Mouse (Mus musculus) liver, embryonic 13.5 days (tissue): Measurements from ENCODE around the gene Atp6v0a1. TPM values are rescaled to one million over a fixed set of nuclear protein-coding genes. Genes with fewer than 3 reads are reported as not detected.

Source experiments
- ATAC-seq: fragments of 200-750 bp; cut with Nextera tagmentation; 2 replicates; pipeline ENCODE4 v1.8.0; 2017; ENCODE audit warnings: low read depth, mild to moderate bottlenecking, moderate number of reproducible peaks, moderate library complexity
- DNase-seq: peaks from one replicate; pipeline ENCODE4 v3.0.0; 2022
- H3K27ac ChIP-seq: fragments of 300-500 bp; sonication (generic); 2 replicates; pipeline ENCODE4 v1.5.1; 2015; ENCODE audit warnings: moderate library complexity, mild to moderate bottlenecking, inconsistent platforms
- H3K27me3 ChIP-seq: fragments of 300-500 bp; sonication (generic); 2 replicates; pipeline ENCODE4 v1.6.1; 2015; ENCODE audit warnings: mild to moderate bottlenecking, inconsistent platforms
- H3K36me3 ChIP-seq: fragments of 300-500 bp; sonication (generic); 2 replicates; pipeline ENCODE4 v1.6.1; 2015; ENCODE audit warnings: mild to moderate bottlenecking, inconsistent platforms
- H3K4me1 ChIP-seq: fragments of 300-500 bp; sonication (generic); replicated peaks from 2 replicates; pipeline ENCODE4 v1.6.1; 2015; ENCODE audit warnings: inconsistent platforms
- H3K4me2 ChIP-seq: fragments of 300-500 bp; sonication (generic); 2 replicates; pipeline ENCODE4 v1.6.1; 2015; ENCODE audit warnings: inconsistent platforms, mild to moderate bottlenecking, moderate library complexity
- H3K4me3 ChIP-seq: fragments of 300-500 bp; sonication (generic); replicated peaks from 2 replicates; pipeline ENCODE4 v1.5.1; 2015; ENCODE audit warnings: mild to moderate bottlenecking, inconsistent platforms
- H3K9ac ChIP-seq: fragments of 300-500 bp; sonication (generic); 2 replicates; pipeline ENCODE4 v1.6.1; 2015; ENCODE audit warnings: mild to moderate bottlenecking, inconsistent platforms
- H3K9me3 ChIP-seq: fragments of 300-500 bp; sonication (generic); replicated peaks from 2 replicates; pipeline ENCODE4 v1.6.1; 2016; ENCODE audit warnings: inconsistent platforms
- WGBS: fragments of 180-500 bp; shearing (Covaris S2); methylation state at CpG from one replicate; pipeline ENCODE4 v1.1.7; 2015; ENCODE audit not compliant: insufficient replicate concordance; 5-methylcytosine and 5-hydroxymethylcytosine counted together
- polyA plus RNA-seq: library from polyadenylated mRNA; unstranded; fragments of >200 nt; fragmentation: Nextera tagmentation; extraction: Ambion mirVana; gene quantifications from 2 replicates; pipeline ENCODE4 v1.2.1, GENCODE M21; 2015

The Atp6v0a1 gene
- polyA plus RNA-seq, 1 experiment from 2014 or later: 52.8 TPM

DNA sequence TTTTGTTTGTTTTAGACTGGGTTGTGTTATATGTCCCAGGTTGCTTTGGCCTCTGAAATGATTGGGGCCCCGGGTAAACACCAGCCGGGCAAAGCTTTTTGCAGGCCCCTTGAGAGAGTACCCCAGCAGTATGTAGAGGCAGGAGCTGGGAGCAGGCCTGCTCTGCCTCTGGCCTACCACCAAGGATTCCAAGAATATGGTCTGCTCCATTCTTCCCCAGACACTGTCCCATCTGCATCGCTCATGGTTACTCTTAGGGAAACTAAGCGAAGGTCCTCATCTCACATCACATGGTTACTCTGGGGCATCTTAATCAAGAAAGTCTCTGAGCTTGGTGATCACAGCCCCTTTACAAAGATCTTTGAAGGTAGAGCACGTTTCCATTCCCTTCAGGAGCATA is 40.8 kb upstream of the Atp6v0a1 start:
- peak overlapping the region; percentile 64 for H3K4me3 ChIP-seq
- H3K27ac ChIP-seq: no peak overlapping the region
- H3K9ac ChIP-seq: no peak overlapping the region
- no peaks in the 10 kb centered on the region for H3K9me3 ChIP-seq
- ATAC-seq: no peak
- H3K27me3 ChIP-seq: peaks cover 64% of the 10 kb centered on the region
- H3K4me1 ChIP-seq: peaks cover 65% of the 10 kb centered on the region
- no peak for DNase-seq
- peak overlapping the region; percentile 87 for H3K4me2 ChIP-seq
- no peaks in the 10 kb centered on the region for H3K36me3 ChIP-seq
- 74% methylated on average over 5 of the region's 5 CpGs for WGBS

DNA sequence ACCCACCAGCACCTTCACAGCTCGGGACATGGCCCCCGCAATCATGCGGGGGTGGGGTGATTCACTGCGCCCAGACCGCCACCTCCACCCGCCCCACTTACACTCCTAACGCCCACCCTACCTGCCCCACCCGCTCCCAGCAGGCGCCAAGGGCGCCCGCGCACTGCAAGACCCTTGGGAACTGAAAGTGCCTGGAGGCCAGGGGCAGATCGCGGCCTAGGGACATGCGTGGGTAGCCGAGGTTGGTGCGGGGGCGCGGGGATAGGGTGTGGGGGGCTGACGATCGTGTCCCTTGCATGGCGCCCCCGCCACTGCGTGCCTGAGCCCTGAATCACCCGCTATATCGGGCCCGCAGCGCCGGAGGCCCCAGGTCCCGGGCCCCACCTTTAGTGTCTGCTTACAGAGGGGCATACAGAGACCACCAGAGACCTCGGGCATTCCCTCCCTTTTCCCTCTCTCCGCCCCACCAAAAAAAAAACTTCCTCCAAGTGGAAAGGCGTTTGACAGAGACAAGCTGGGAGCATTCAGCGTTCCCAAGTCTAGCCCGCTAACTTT is 40.0 kb upstream of the Atp6v0a1 start:
- peak overlapping the region; percentile 64 for H3K4me3 ChIP-seq
- peak overlapping the region; percentile 87 for H3K4me2 ChIP-seq
- 5% methylated on average over 33 of the region's 35 CpGs for WGBS
- peak overlapping the region; percentile 69 for H3K9ac ChIP-seq
- no peaks in the 10 kb centered on the region for H3K36me3 ChIP-seq
- ATAC-seq: no peak
- no peak overlapping the region for H3K27ac ChIP-seq
- H3K27me3 ChIP-seq: peaks cover 66% of the 10 kb centered on the region
- H3K4me1 ChIP-seq: peaks cover 57% of the 10 kb centered on the region
- no peak for DNase-seq
- no peaks in the 10 kb centered on the region for H3K9me3 ChIP-seq

DNA sequence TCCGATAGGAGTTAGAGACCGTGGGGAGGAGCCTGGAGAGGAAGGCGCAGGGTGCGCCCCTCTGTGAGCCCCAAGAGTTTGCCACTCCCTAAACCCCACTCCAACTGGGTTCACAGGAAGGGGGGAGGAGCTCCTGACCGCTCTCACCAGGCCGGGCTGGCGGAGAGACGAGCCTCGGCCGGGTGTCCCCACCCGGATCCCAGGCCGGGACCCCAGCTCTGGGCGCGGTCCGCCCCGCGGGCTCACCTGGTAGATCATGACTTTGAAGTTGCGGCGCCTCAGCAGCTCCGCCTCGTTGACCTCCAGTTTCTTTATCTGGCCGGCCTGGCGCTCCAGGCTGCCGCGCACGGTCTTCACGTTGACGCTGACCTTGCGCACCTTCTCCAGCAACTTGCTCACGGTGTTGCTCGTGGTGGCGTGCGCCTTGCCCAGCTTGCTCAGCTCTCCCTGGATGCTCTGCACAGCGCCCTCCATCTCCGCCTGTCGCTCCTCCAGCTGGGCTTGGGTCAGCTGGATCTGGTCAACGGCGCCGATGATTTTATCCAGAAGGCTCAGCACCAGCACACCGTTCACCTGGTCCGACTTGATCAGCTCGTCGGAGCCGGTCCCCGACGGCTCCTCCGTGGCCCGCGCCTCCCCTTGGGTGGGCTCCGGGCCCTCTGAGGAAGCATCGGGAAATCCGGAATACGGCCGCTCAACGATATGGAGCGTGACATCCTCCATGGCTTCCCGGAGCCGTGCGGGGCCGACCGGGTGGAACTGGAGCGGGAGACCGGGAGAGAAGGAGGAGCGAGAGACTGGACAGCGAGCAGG is 39.3 kb upstream of the Atp6v0a1 start:
- H3K9ac ChIP-seq: peak overlapping the region; percentile 69
- peak; percentile 62 for ATAC-seq
- WGBS: under 1% methylated on average over 65 of the region's 65 CpGs
- peak overlapping the region; percentile 64 for H3K4me3 ChIP-seq
- H3K4me1 ChIP-seq: peaks cover 51% of the 10 kb centered on the region
- H3K4me2 ChIP-seq: peak overlapping the region; percentile 87
- no peak overlapping the region for H3K27ac ChIP-seq
- DNase-seq: no peak
- no peaks in the 10 kb centered on the region for H3K9me3 ChIP-seq
- H3K36me3 ChIP-seq: no peaks in the 10 kb centered on the region
- peaks cover 66% of the 10 kb centered on the region for H3K27me3 ChIP-seq

DNA sequence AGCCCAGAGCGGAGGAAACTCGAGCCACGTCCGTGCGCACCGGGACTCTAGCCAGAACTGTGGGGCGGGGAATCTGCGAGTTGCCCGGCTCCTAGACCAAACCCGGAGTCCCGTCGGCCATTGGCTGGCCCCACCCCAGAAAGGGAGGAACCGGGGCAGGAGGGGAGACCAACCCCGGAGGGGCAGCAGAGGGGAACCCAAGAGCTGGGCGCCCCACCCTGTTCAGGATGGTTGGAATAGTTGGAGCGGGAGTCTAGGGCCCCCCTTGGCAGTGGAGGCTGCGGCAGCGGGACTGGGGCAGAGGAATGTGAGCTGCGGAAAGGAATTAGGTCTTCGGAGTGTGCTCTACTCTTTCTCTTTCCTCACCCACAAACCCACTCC is 38.7 kb upstream of the Atp6v0a1 start, which contains the start of gene Cavin1:
TSS of gene Cavin1 (minus strand) at position 331 of the 381 bp plus-strand sequence.
- H3K4me1 ChIP-seq: peaks cover 45% of the 10 kb centered on the region
- H3K27ac ChIP-seq: no peak within 1 kb of the TSS; the same call in 1 of the 2 replicates
- H3K27me3 ChIP-seq: peaks cover 66% of the 10 kb centered on the region
- H3K36me3 ChIP-seq: no peaks in the 10 kb centered on the region
- peak within 1 kb of the TSS; percentile 69 for H3K9ac ChIP-seq
- H3K4me2 ChIP-seq: peak within 1 kb of the TSS; percentile 87
- H3K9me3 ChIP-seq: no peaks in the 10 kb centered on the region
- H3K4me3 ChIP-seq: peak within 1 kb of the TSS; percentile 64
- WGBS: 5% methylated on average over 20 of the region's 20 CpGs
- ATAC-seq (peak; percentile 56), DNase-seq (no peak)

DNA sequence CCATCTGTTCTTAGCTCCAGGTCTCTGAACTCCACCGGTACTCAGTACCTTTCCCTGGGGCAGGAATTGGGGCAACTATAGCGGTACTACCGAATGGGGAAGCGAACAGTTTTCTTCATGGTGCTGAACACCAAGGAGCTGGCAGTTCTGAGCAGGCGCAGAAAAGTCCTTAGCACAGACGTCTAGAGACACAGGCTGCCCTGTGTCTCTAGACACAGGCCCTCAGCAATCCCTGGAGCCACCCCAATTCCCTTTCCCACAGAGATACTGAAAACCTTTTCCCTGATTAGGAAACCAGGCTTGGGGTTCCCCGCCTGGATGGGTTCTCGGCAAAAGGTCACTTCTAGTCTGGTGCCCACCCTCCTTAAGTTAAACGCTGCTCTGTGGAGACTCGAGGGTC is 37.8 kb upstream of the Atp6v0a1 start:
- Histone ChIP-seq H3K4me2 (no peak overlapping the region), H3K4me3 (no peak overlapping the region)

DNA sequence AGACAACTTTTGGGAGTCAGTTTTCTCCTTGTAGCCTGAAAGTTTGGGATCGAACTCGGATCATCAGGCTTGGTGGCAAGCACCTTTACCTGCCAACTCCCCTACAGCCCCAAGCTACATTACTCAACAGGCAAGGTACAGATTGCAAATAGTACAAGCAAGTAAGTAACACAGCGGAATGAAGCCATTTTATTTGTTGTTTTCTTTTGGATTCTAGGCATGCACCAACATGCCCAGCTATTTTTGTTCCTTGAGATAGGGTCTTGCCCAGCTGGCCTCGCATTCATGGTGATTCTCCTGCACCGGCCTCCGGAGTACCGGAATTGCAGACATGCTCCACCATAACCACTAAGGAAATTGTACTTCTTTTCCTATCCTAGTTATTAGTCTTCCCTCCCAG is 36.0 kb upstream of the Atp6v0a1 start:
- Histone ChIP-seq H3K4me2 (no peak overlapping the region), H3K27me3 (peaks cover 54% of the 10 kb centered on the region)

More for the DNA sequence above, 37.8 kb upstream of the Atp6v0a1 start:
- no peaks in the 10 kb centered on the region for H3K9me3 ChIP-seq
- WGBS: 68% methylated on average over 10 of the region's 10 CpGs
- H3K36me3 ChIP-seq: no peaks in the 10 kb centered on the region
- ATAC-seq (no peak), DNase-seq (no peak)
- no peak overlapping the region for H3K27ac ChIP-seq
- peaks cover 66% of the 10 kb centered on the region for H3K27me3 ChIP-seq
- H3K9ac ChIP-seq: no peak overlapping the region
- peaks cover 36% of the 10 kb centered on the region for H3K4me1 ChIP-seq

DNA sequence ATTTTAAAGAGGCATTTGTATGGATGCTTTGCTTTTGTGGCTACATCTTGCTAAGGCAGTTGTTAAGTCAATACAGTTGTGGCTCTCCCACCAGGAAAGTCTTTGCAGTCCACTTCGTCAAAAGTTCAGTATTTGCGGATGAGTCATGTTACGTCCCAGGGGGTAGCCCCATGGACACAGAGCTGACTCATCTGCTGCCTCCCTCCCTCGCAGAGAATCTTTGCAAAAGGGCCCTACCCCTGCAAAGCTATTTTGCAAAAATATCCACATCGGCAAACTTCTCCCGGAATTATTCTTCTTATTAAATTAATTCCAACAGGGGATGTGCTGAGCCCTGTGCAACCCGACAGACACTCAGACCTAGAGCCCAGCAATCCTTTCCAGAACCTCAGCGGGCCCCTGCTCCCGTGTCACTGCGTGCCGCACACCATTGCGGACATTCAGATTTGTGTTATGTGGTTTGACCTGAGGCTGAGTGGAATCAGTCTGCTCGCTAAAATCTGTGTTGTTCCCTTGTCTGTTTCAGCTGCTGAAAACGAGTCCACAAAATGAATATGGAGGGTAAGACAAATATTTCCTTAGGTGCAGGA is 34.8 kb upstream of the Atp6v0a1 start:
- no peak for DNase-seq
- Histone ChIP-seq H3K4me1 (peaks cover 18% of the 10 kb centered on the region), H3K27me3 (peaks cover 42% of the 10 kb centered on the region), H3K27ac (no peak overlapping the region), H3K4me2 (no peak overlapping the region), H3K9me3 (no peaks in the 10 kb centered on the region), H3K9ac (no peak overlapping the region), H3K36me3 (no peaks in the 10 kb centered on the region), H3K4me3 (no peak overlapping the region)
- WGBS: 64% methylated on average over 14 of the region's 14 CpGs
- ATAC-seq: no peak

More for the DNA sequence above, 36.0 kb upstream of the Atp6v0a1 start:
- 72% methylated on average over 7 of the region's 7 CpGs for WGBS
- Histone ChIP-seq H3K9me3 (no peaks in the 10 kb centered on the region), H3K27ac (no peak overlapping the region), H3K9ac (no peak overlapping the region), H3K36me3 (no peaks in the 10 kb centered on the region), H3K4me3 (no peak overlapping the region), H3K4me1 (peaks cover 23% of the 10 kb centered on the region)
- DNase-seq (no peak), ATAC-seq (no peak)

DNA sequence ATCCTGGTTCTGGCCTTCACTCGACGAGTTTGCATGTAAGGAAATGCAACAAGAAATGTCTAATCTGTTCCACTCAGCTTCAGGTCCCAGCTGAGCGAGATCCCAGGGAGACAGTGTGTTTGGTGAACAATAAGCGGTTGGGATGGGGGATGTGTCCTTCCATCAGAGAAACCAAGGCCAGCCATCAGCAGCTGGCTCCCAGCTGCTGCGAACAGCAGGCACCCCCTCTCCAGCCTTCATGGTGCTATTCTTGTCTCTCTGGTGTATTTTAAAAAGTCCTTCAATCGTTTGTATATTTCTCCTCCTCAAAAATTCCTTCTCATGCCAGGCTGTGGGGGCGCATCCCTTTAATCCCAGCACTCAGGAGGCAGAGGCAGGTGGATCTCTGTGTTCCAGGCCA is 34.0 kb upstream of the Atp6v0a1 start:
- no peaks in the 10 kb centered on the region for H3K36me3 ChIP-seq
- H3K4me2 ChIP-seq: no peak overlapping the region
- H3K27me3 ChIP-seq: peaks cover 38% of the 10 kb centered on the region
- H3K9me3 ChIP-seq: no peaks in the 10 kb centered on the region
- no peak overlapping the region for H3K4me3 ChIP-seq
- no peak for ATAC-seq
- WGBS: 58% methylated on average over 7 of the region's 7 CpGs
- no peak overlapping the region for H3K27ac ChIP-seq
- no peak for DNase-seq
- peaks cover 10% of the 10 kb centered on the region for H3K4me1 ChIP-seq
- H3K9ac ChIP-seq: no peak overlapping the region

DNA sequence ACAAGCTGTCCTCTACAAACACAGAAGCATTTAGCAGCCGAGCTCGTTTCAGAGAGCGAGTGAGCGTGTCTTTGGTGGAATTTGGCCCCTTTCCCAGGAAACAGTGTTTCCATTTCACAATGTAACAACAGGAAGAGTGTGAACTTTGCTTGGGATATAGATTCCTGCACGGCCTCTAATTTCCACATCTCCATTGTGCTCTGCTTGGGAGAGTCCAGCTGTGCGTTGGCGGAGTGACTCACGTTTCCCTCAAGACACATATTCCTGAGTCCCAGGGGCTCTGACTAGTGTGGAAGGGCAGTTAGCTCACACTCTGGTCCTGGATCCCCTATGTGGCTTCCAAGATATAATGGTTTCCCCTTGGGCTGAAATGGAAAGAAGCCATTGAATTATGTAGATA is 29.4 kb upstream of the Atp6v0a1 start:
- no peak overlapping the region for H3K9ac ChIP-seq
- H3K27me3 ChIP-seq: peaks cover 14% of the 10 kb centered on the region; the same call in 1 of the 2 replicates
- WGBS: 53% methylated on average over 8 of the region's 8 CpGs
- peak overlapping the region; percentile 71 for H3K27ac ChIP-seq
- H3K4me3 ChIP-seq: no peak overlapping the region
- peaks cover 14% of the 10 kb centered on the region for H3K4me1 ChIP-seq
- H3K36me3 ChIP-seq: no peaks in the 10 kb centered on the region
- H3K9me3 ChIP-seq: no peaks in the 10 kb centered on the region
- DNase-seq (no peak), ATAC-seq (peak; percentile 20; the same call in 1 of the 2 replicates)
- no peak overlapping the region for H3K4me2 ChIP-seq

DNA sequence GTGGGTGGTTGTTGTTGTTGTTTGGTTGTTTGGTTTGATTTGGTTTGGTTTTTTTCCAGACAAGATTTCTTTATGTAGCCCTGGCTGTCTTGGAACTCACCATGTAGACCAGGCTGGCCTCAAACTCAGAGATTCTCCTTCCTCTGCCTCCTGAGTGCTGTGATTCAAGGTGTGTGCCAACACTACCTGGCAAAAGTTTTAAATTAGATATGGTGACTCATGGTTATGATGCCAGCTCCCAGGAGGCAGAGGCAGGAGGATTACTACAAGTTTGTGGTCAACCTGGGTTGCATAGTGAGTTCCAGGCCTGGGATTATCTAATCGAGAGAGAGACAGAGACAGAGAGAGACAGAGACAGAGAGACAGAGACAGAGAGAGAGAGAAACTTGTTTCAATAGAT is 28.8 kb upstream of the Atp6v0a1 start:
- Histone ChIP-seq H3K27ac (peak overlapping the region; percentile 71; the same call in 1 of the 2 replicates), H3K36me3 (no peaks in the 10 kb centered on the region), H3K4me3 (no peak overlapping the region), H3K4me1 (peaks cover 14% of the 10 kb centered on the region), H3K9ac (no peak overlapping the region), H3K4me2 (no peak overlapping the region), H3K9me3 (no peaks in the 10 kb centered on the region), H3K27me3 (peaks cover 14% of the 10 kb centered on the region; the same call in 1 of the 2 replicates)
- no peak for DNase-seq
- WGBS: 46% methylated on average over 1 of the region's 1 CpGs
- ATAC-seq: no peak

DNA sequence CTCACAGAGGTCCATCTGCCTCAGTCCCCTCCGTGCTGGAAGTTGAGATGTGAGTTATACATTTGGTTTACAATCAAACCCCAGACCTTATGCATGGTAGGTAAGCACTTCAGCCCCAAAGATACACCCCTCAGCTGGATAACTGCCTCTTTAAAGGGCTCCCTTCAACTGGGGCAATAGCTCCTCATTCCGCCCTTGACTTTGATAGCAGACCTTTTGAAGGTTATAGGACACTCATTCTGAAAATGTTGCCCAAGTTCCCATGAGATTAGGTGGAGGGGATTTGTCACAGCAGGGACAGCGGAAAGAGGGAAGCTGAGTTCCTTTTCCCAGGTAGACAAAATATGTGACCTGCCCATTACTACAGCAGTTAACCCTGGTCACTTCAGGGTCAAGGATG is 28.0 kb upstream of the Atp6v0a1 start:
- DNase-seq (no peak), ATAC-seq (no peak)
- no peaks in the 10 kb centered on the region for H3K36me3 ChIP-seq
- WGBS: 71% methylated on average over 3 of the region's 3 CpGs
- no peak overlapping the region for H3K4me3 ChIP-seq
- no peak overlapping the region for H3K4me2 ChIP-seq
- peaks cover 19% of the 10 kb centered on the region for H3K4me1 ChIP-seq
- no peak overlapping the region for H3K27ac ChIP-seq
- no peak overlapping the region for H3K9ac ChIP-seq
- peaks cover 14% of the 10 kb centered on the region; the same call in 1 of the 2 replicates for H3K27me3 ChIP-seq
- no peaks in the 10 kb centered on the region for H3K9me3 ChIP-seq
